Mouse (Mus musculus) embryonic fibroblast, embryonic 13.5 days (primary cell): ENCODE results near the gene Vrk1.

ENCODE experiments used
- CTCF ChIP-seq: IDR thresholded peaks from 2 replicates; pipeline ENCODE4 v1.5.1; 2011; ENCODE audit warnings: mild to moderate bottlenecking, control low read depth, low read length, moderate library complexity, borderline replicate concordance; ENCODE audit not compliant: insufficient read depth
- POLR2A ChIP-seq: IDR thresholded peaks from 2 replicates; pipeline ENCODE4 v1.6.1; 2011; ENCODE audit warnings: low read depth, mild to moderate bottlenecking, control low read depth, low read length, moderate library complexity

DNA sequence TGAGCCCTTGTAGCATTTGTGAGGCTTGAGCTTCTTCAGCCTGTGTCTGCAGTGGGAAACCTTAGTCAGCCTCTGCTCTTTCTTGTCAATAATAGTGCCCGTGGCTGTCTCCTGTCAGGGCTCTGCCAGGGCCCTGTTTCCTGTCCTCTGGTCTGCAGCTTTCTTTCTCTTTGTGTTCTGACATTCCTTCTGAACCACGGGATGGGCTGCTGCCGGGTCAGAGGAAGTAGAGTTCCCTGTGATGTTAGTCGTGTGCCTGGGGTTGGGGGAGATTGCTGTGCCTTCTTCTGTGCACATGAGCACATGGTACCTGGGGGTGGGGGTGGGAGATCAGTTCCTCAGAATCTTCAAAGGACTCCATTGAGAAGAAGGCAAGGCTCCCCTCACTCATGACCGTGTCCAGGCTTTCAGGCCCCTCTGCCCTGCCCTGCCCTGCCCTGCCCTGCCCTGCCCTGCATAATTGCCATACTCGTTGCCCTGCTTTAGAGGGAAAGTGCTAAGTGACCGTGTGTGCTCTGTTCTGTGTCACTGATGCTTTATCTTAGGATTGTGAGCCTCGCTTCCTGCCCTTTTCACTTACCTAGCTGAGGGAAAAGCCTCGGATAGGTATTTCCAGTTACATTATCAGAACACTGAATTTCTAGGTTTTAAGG lies 36.2 kb downstream of the Vrk1 start:
- no peak for TF ChIP-seq CTCF
- no peak for TF ChIP-seq POLR2A
